Mouse (Mus musculus): ENCODE results near the gene Lexm. TPM values are rescaled to one million over a fixed set of nuclear protein-coding genes. Genes with fewer than 3 reads are reported as not detected.

Lexm gene
- polyA plus RNA-seq, 1 experiment, result not detected

GRCm38 (mm10) chr4:106650833-106651527, 33.9 kb upstream of the Lexm start, which contains the start of gene Pars2:
Pars2 (plus strand) TSS chr4:106651069.
- H3K9me3 ChIP-seq (ENCODE audit: control insufficient read depth, low read length), result 0 out of 2 replicates have a peak, but pooled peaks cover 2% of the 10 kb centered on the region
- H3K27me3 ChIP-seq (ENCODE audit: control insufficient read depth), result 0 out of 2 replicates have a peak, but pooled peaks cover 3% of the 10 kb centered on the region
- peaks cover 30% of the 10 kb centered on the region for H3K36me3 ChIP-seq (ENCODE audit: control insufficient read depth)
- peak within 1 kb of the TSS; percentile 69 for H3K4me3 ChIP-seq (replicated peaks)
- no peak for TF ChIP-seq TAL1 (IDR thresholded peaks at IDR 0.05; ENCODE audit: low read length)
- no peak for TF ChIP-seq GATA1 (IDR thresholded peaks at IDR 0.05; ENCODE audit: low read length)
- H3K4me1 ChIP-seq (ENCODE audit: control insufficient read depth), result peaks cover 35% of the 10 kb centered on the region

- no peak for TF ChIP-seq GATA1 (IDR thresholded peaks at IDR 0.05; ENCODE audit: low read length)
- TF ChIP-seq TAL1 (IDR thresholded peaks at IDR 0.05; ENCODE audit: low read length), result no peak
- Histone ChIP-seq H3K27me3 (ENCODE audit: control insufficient read depth) (peaks cover 7% of the 10 kb centered on the region; the same call in 1 of the 2 replicates), H3K36me3 (ENCODE audit: control insufficient read depth) (no peaks in the 10 kb centered on the region), H3K9me3 (ENCODE audit: control insufficient read depth, low read length) (0 out of 2 replicates have a peak, but pooled peaks cover 2% of the 10 kb centered on the region), H3K4me1 (ENCODE audit: control insufficient read depth) (peaks cover 20% of the 10 kb centered on the region), H3K4me3 (replicated peaks) (no peak overlapping the region)
These were observed 30.1 kb upstream of the Lexm start for GRCm38 (mm10) chr4:106647137-106647536.

- TF ChIP-seq GATA1 (IDR thresholded peaks at IDR 0.05; ENCODE audit: low read length) (no peak), TAL1 (IDR thresholded peaks at IDR 0.05; ENCODE audit: low read length) (no peak)
- Histone ChIP-seq H3K4me3 (replicated peaks) (no peak overlapping the region), H3K9me3 (ENCODE audit: control insufficient read depth, low read length) (peaks cover 11% of the 10 kb centered on the region), H3K36me3 (ENCODE audit: control insufficient read depth) (no peaks in the 10 kb centered on the region), H3K4me1 (ENCODE audit: control insufficient read depth) (peaks cover 6% of the 10 kb centered on the region), H3K27me3 (ENCODE audit: control insufficient read depth) (peaks cover 7% of the 10 kb centered on the region; the same call in 1 of the 2 replicates)
These were observed 28.8 kb upstream of the Lexm start for GRCm38 (mm10) chr4:106645797-106646196.

GRCm38 (mm10) chr4:106644218-106644610, 27.2 kb upstream of the Lexm start:
- peaks cover 13% of the 10 kb centered on the region for H3K9me3 ChIP-seq (ENCODE audit: control insufficient read depth, low read length)
- H3K36me3 ChIP-seq (ENCODE audit: control insufficient read depth), result no peaks in the 10 kb centered on the region
- H3K4me1 ChIP-seq (ENCODE audit: control insufficient read depth), result no peaks in the 10 kb centered on the region
- H3K4me3 ChIP-seq (replicated peaks), result no peak overlapping the region
- peaks cover 7% of the 10 kb centered on the region; the same call in 1 of the 2 replicates for H3K27me3 ChIP-seq (ENCODE audit: control insufficient read depth)
- no peak for TF ChIP-seq TAL1 (IDR thresholded peaks at IDR 0.05; ENCODE audit: low read length)

- TF ChIP-seq TAL1 (IDR thresholded peaks at IDR 0.05; ENCODE audit: low read length) (no peak), GATA1 (IDR thresholded peaks at IDR 0.05; ENCODE audit: low read length) (no peak)
- Histone ChIP-seq H3K36me3 (ENCODE audit: control insufficient read depth) (no peaks in the 10 kb centered on the region), H3K9me3 (ENCODE audit: control insufficient read depth, low read length) (peaks cover 17% of the 10 kb centered on the region), H3K4me3 (replicated peaks) (no peak overlapping the region), H3K4me1 (ENCODE audit: control insufficient read depth) (no peaks in the 10 kb centered on the region), H3K27me3 (ENCODE audit: control insufficient read depth) (peaks cover 11% of the 10 kb centered on the region; the same call in 1 of the 2 replicates)
These were observed 26.6 kb upstream of the Lexm start for GRCm38 (mm10) chr4:106643483-106644217.

GRCm38 (mm10) chr4:106634086-106634479, 17.0 kb upstream of the Lexm start:
- H3K4me3 ChIP-seq (replicated peaks), result no peak overlapping the region
- no peak for TF ChIP-seq TAL1 (IDR thresholded peaks at IDR 0.05; ENCODE audit: low read length)
- no peak for TF ChIP-seq GATA1 (IDR thresholded peaks at IDR 0.05; ENCODE audit: low read length)
- H3K4me1 ChIP-seq (ENCODE audit: control insufficient read depth), result no peaks in the 10 kb centered on the region
- H3K9me3 ChIP-seq (ENCODE audit: control insufficient read depth, low read length), result peaks cover 3% of the 10 kb centered on the region; the same call in 1 of the 2 replicates
- H3K36me3 ChIP-seq (ENCODE audit: control insufficient read depth), result no peaks in the 10 kb centered on the region
- peaks cover 13% of the 10 kb centered on the region; the same call in 1 of the 2 replicates for H3K27me3 ChIP-seq (ENCODE audit: control insufficient read depth)

GRCm38 (mm10) chr4:106633281-106634085, 16.4 kb upstream of the Lexm start:
- Histone ChIP-seq H3K9me3 (ENCODE audit: control insufficient read depth, low read length) (no peaks in the 10 kb centered on the region), H3K27me3 (ENCODE audit: control insufficient read depth) (peaks cover 10% of the 10 kb centered on the region; the same call in 1 of the 2 replicates), H3K4me1 (ENCODE audit: control insufficient read depth) (no peaks in the 10 kb centered on the region), H3K36me3 (ENCODE audit: control insufficient read depth) (no peaks in the 10 kb centered on the region), H3K4me3 (replicated peaks) (no peak overlapping the region)
- TF ChIP-seq GATA1 (IDR thresholded peaks at IDR 0.05; ENCODE audit: low read length) (no peak), TAL1 (IDR thresholded peaks at IDR 0.05; ENCODE audit: low read length) (no peak)

GRCm38 (mm10) chr4:106632313-106632712, 15.3 kb upstream of the Lexm start:
- H3K4me1 ChIP-seq (ENCODE audit: control insufficient read depth), result no peaks in the 10 kb centered on the region
- no peaks in the 10 kb centered on the region for H3K9me3 ChIP-seq (ENCODE audit: control insufficient read depth, low read length)
- H3K4me3 ChIP-seq (replicated peaks), result no peak overlapping the region
- TF ChIP-seq TAL1 (IDR thresholded peaks at IDR 0.05; ENCODE audit: low read length) (no peak), GATA1 (IDR thresholded peaks at IDR 0.05; ENCODE audit: low read length) (no peak)
- peaks cover 10% of the 10 kb centered on the region; the same call in 1 of the 2 replicates for H3K27me3 ChIP-seq (ENCODE audit: control insufficient read depth)
- H3K36me3 ChIP-seq (ENCODE audit: control insufficient read depth), result no peaks in the 10 kb centered on the region

Measured in erythroblast, embryonic 14.5 days (primary cell).